9 mouse cellular contexts compared by ENCODE assay signal in genomic region chr6:119105651-119106595, GRCm38 (mm10).
DNase-seq lines count a peak whose midpoint lies in the region; ATAC-seq lines count a peak whose summit lies in the region.
"Had no signal": no experiment of that assay in that cellular context is flagged by ENCODE, and none has a peak within 500 bp of the region (broad histone marks: within the 10 kb centered on the region; RNA-seq: fewer than 3 reads in every experiment).

No protein-coding gene starts in this region.

- no peak overlapping the region; the same call in 1 of the 2 replicates for H3K9ac ChIP-seq in heart, embryonic 15.5 days
- peak overlapping the region; percentile 84 for H3K9ac ChIP-seq in forebrain, embryonic 15.5 days (replicated peaks)
- peak overlapping the region; percentile 90 for H3K9ac ChIP-seq in midbrain, embryonic 15.5 days

- no peak for DNase-seq in heart, adult 9 months (ENCODE audit: low spot score in 2 of 2)
- DNase-seq in cerebellum, adult 9-11 months, result peak; percentile 86
- no peak for DNase-seq in kidney, adult 11 months
- DNase-seq in thymus, postnatal 0 days (ENCODE audit: low spot score), result no peak
- no peak for DNase-seq in T-cell, adult 2 months (ENCODE audit: low spot score)
- DNase-seq: lung, postnatal 36 days had no signal

- peaks cover 7% of the 10 kb centered on the region for H3K27me3 ChIP-seq in heart, embryonic 15.5 days
- H3K27me3 ChIP-seq in forebrain, embryonic 15.5 days, result peaks cover 8% of the 10 kb centered on the region; the same call in 1 of the 2 replicates
- H3K27me3 ChIP-seq in midbrain, embryonic 15.5 days (replicated peaks), result 0 out of 2 replicates have a peak, but pooled peaks cover 5% of the 10 kb centered on the region

- no peak overlapping the region for H3K27ac ChIP-seq in heart, embryonic 15.5 days
- H3K27ac ChIP-seq in forebrain, embryonic 15.5 days (replicated peaks), result no peak overlapping the region
- no peak overlapping the region for H3K27ac ChIP-seq in midbrain, embryonic 15.5 days

- peak overlapping the region; percentile 98; the same call in 1 of the 2 replicates for H3K4me2 ChIP-seq in heart, embryonic 15.5 days
- peak overlapping the region; percentile 75 for H3K4me2 ChIP-seq in forebrain, embryonic 15.5 days (replicated peaks)
- peak overlapping the region; percentile 83 for H3K4me2 ChIP-seq in midbrain, embryonic 15.5 days

- WGBS in heart, embryonic 15.5 days, result 41% methylated on average over 11 of the region's 11 CpGs
- 23% methylated on average over 11 of the region's 11 CpGs for WGBS in forebrain, embryonic 15.5 days
- 17% methylated on average over 11 of the region's 11 CpGs for WGBS in midbrain, embryonic 15.5 days

- no peaks in the 10 kb centered on the region for H3K9me3 ChIP-seq in heart, embryonic 15.5 days (replicated peaks)
- no peaks in the 10 kb centered on the region for H3K9me3 ChIP-seq in forebrain, embryonic 15.5 days
- no peaks in the 10 kb centered on the region for H3K9me3 ChIP-seq in midbrain, embryonic 15.5 days

- H3K4me3 ChIP-seq in heart, embryonic 15.5 days, result peak overlapping the region; percentile 63; the same call in 1 of the 2 replicates
- peak overlapping the region; percentile 64 for H3K4me3 ChIP-seq in forebrain, embryonic 15.5 days
- peak overlapping the region; percentile 79 for H3K4me3 ChIP-seq in midbrain, embryonic 15.5 days

- H3K4me1 ChIP-seq in heart, embryonic 15.5 days (replicated peaks), result peaks cover 77% of the 10 kb centered on the region
- H3K4me1 ChIP-seq in forebrain, embryonic 15.5 days, result peaks cover 42% of the 10 kb centered on the region
- H3K4me1 ChIP-seq in midbrain, embryonic 15.5 days, result peaks cover 54% of the 10 kb centered on the region

- ATAC-seq in heart, embryonic 15.5 days (replicated peaks; ENCODE audit: insufficient number of reproducible peaks, insufficient read depth, low FRiP score, low read depth), result no peak
- ATAC-seq in forebrain, embryonic 15.5 days (replicated peaks), result no peak
- ATAC-seq in midbrain, embryonic 15.5 days (replicated peaks), result no peak

- no peaks in the 10 kb centered on the region for H3K36me3 ChIP-seq in heart, embryonic 15.5 days
- H3K36me3 ChIP-seq in forebrain, embryonic 15.5 days, result no peaks in the 10 kb centered on the region
- H3K36me3 ChIP-seq in midbrain, embryonic 15.5 days (replicated peaks), result no peaks in the 10 kb centered on the region
